In genomic region chr2:127541185-127541584, GRCm38 (mm10) we compare ENCODE assay signal across 8 mouse cellular contexts. TPM values are rescaled to one million over a fixed set of nuclear protein-coding genes. Genes with fewer than 3 reads are reported as not detected.
DNase-seq lines count a peak whose midpoint lies in the region; ATAC-seq lines count a peak whose summit lies in the region.

Gene Prom2 (minus strand): TSS chr2:127541467.

- H3K36me3 ChIP-seq in embryonic facial prominence, embryonic 13.5 days = no peaks in the 10 kb centered on the region
- H3K36me3 ChIP-seq in midbrain, embryonic 10.5 days = no peaks in the 10 kb centered on the region

- DNase-seq in cerebellum, postnatal 4 days (ENCODE audit: low spot score in 2 of 2) = no peak
- peak; percentile 49 for DNase-seq in kidney, adult 9 months
- DNase-seq in midbrain, embryonic 10.5 days (ENCODE audit: low spot score) = no peak
- no peak for DNase-seq in Muller cell, postnatal 12 days (ENCODE audit: inconsistent ontology term)
- no peak for DNase-seq in adrenal gland, postnatal 36 days
- no peak for DNase-seq in left cerebral cortex, postnatal 4 days

- peaks cover 64% of the 10 kb centered on the region for H3K27me3 ChIP-seq in embryonic facial prominence, embryonic 13.5 days
- H3K27me3 ChIP-seq in midbrain, embryonic 10.5 days (ENCODE audit: low read depth, poor library complexity, severe bottlenecking) = peaks cover 63% of the 10 kb centered on the region

- ATAC-seq in cerebellum, adult (ENCODE audit: insufficient number of reproducible peaks, low FRiP score, low TSS enrichment) = peak; percentile 22; the same call in 1 of the 2 replicates
- ATAC-seq in embryonic facial prominence, embryonic 13.5 days (ENCODE audit: insufficient number of reproducible peaks, insufficient read depth, low FRiP score, low TSS enrichment, low read depth) = 0 out of 2 replicates have a peak, but pooled peaks have one; percentile 17

- H3K9ac ChIP-seq in embryonic facial prominence, embryonic 13.5 days = 0 out of 2 replicates have a peak within 1 kb of the TSS, but pooled peaks have one; percentile 27

- H3K4me1 ChIP-seq in embryonic facial prominence, embryonic 13.5 days = no peaks in the 10 kb centered on the region
- peaks cover 9% of the 10 kb centered on the region for H3K4me1 ChIP-seq in midbrain, embryonic 10.5 days

- peak within 1 kb of the TSS; percentile 26 for H3K4me3 ChIP-seq in embryonic facial prominence, embryonic 13.5 days
- peak within 1 kb of the TSS; percentile 41 for H3K4me3 ChIP-seq in midbrain, embryonic 10.5 days

- WGBS in embryonic facial prominence, embryonic 13.5 days = 3% methylated on average over 29 of the region's 29 CpGs
- WGBS in midbrain, embryonic 10.5 days = 3% methylated on average over 29 of the region's 29 CpGs

- no peaks in the 10 kb centered on the region for H3K9me3 ChIP-seq in embryonic facial prominence, embryonic 13.5 days
- no peaks in the 10 kb centered on the region for H3K9me3 ChIP-seq in midbrain, embryonic 10.5 days (replicated peaks)

- peak within 1 kb of the TSS; percentile 48 for H3K4me2 ChIP-seq in embryonic facial prominence, embryonic 13.5 days

- H3K27ac ChIP-seq in embryonic facial prominence, embryonic 13.5 days = no peak within 1 kb of the TSS
- H3K27ac ChIP-seq in midbrain, embryonic 10.5 days (replicated peaks) = 0 out of 2 replicates have a peak within 1 kb of the TSS, but pooled peaks have one; percentile 13

- intact Hi-C loops in left cerebral cortex, postnatal 4 days (cut with DNase I) = no loop called here

RNA-seq across cellular contexts. Expression of gene Prom2, which starts in this region (rescaled TPM):
- 2.9 and 3.0 TPM in 2 replicates for polyA plus RNA-seq in embryonic facial prominence, embryonic 13.5 days (2015; fragmentation: Nextera tagmentation; extraction: Ambion mirVana)
- 0.28 and 0.43 TPM in 2 replicates for polyA plus RNA-seq in midbrain, embryonic 10.5 days (2016; fragmentation: Nextera tagmentation; extraction: Ambion mirVana)
- total RNA-seq in adrenal gland, postnatal 36 days (2021) = under 1 TPM; 0.20 to 0.46 TPM
- not detected for total RNA-seq in left cerebral cortex, postnatal 4 days (2021)
